Mouse (Mus musculus) CH12.LX (cell line): ENCODE results near the gene Tmem234.

Experiments
- CTCF ChIP-seq, 2 experiments: IDR thresholded peaks in 1 of 2; conservative IDR thresholded peaks in 1 of 2; 2 replicates each; pipeline ENCODE4 v1.5.1; 2011 to 2012; ENCODE audit warnings: low read depth in 2 of 2, low read length in 2 of 2, improper control_type of control experiment in 1 of 2, inconsistent platforms in 1 of 2, mild to moderate bottlenecking in 1 of 2, moderate library complexity in 1 of 2
- EP300 ChIP-seq: IDR thresholded peaks from 2 replicates; pipeline ENCODE4 v1.6.1; 2011; ENCODE audit warnings: low read length, improper control_type of control experiment
- ETS1 ChIP-seq: conservative IDR thresholded peaks from 2 replicates; pipeline ENCODE4 v1.6.1; 2012; ENCODE audit warnings: low read depth, mild to moderate bottlenecking, inconsistent platforms, low read length, improper control_type of control experiment, moderate library complexity
- HCFC1 ChIP-seq: IDR thresholded peaks from 2 replicates; pipeline ENCODE4 v1.6.1; 2012; ENCODE audit warnings: low read depth, mild to moderate bottlenecking, inconsistent platforms, low read length, improper control_type of control experiment
- IRF4 ChIP-seq: IDR thresholded peaks from 2 replicates; pipeline ENCODE4 v1.6.1; 2014; ENCODE audit warnings: low read depth, mild to moderate bottlenecking, inconsistent platforms, low read length, improper control_type of control experiment
- MXI1 ChIP-seq: IDR thresholded peaks from 2 replicates; pipeline ENCODE4 v1.6.1; 2011; ENCODE audit warnings: mild to moderate bottlenecking, low read depth, low read length, improper control_type of control experiment
- PAX5 ChIP-seq: IDR thresholded peaks from 2 replicates; pipeline ENCODE4 v1.6.1; 2012; ENCODE audit warnings: low read length, inconsistent platforms, mixed read lengths
- USF1 ChIP-seq: IDR thresholded peaks from 2 replicates; pipeline ENCODE4 v1.6.1; 2014; ENCODE audit warnings: low read depth, mild to moderate bottlenecking, inconsistent platforms, low read length, improper control_type of control experiment
- USF2 ChIP-seq: conservative IDR thresholded peaks from 2 replicates; pipeline ENCODE4 v1.6.1; 2011; ENCODE audit warnings: low read depth, low read length, improper control_type of control experiment
- ZC3H11A ChIP-seq: IDR thresholded peaks from 2 replicates; pipeline ENCODE4 v1.6.1; 2012; ENCODE audit warnings: low read depth, mild to moderate bottlenecking, inconsistent platforms, low read length, improper control_type of control experiment

GRCm38 (mm10) chr4:129645204-129645603 is 44.7 kb downstream of the Tmem234 start:
- TF ChIP-seq EP300: no peak
- no peak for TF ChIP-seq HCFC1
- TF ChIP-seq USF2: no peak
- no peak for TF ChIP-seq ZC3H11A
- TF ChIP-seq USF1: no peak
- TF ChIP-seq ETS1: no peak
- no peak for TF ChIP-seq IRF4
- no peak for TF ChIP-seq CTCF (conservative IDR thresholded peaks at IDR 0.05 in 1 of 2, IDR thresholded peaks at IDR 0.05 in 1 of 2; ENCODE audit: low read depth in 2 of 2, low read length in 2 of 2)
- no peak for TF ChIP-seq PAX5
- no peak for TF ChIP-seq MXI1
